Mouse (Mus musculus): ENCODE data around the gene Ppp2r1b. TPM values are rescaled to one million over a fixed set of nuclear protein-coding genes. Genes with fewer than 3 reads are reported as not detected.

Ppp2r1b gene
- polyA plus RNA-seq, 1 experiment from 2014 or later: 52.0 TPM

DNA sequence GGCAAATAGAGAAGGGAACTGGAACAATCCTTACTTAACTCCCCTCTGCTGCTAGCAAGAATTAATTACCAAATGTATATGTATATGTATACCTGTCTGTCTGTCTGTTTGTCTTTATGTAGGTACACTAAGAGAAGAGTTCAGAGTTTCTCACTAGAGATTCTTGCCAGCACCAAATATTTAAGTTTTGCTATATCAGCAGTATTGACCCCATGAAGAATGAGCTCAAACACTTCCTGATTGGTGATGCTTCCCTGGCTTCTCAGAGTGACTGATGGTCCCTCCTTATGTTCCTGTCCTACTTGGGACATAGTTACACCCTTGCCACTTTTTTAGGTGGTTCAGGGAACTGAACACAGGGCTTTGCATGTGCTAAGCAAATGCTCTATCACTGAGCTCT is 84.9 kb downstream of the Ppp2r1b start:
- no peak overlapping the region for H3K27ac ChIP-seq (replicated peaks)
- H3K27me3 ChIP-seq: no peaks in the 10 kb centered on the region
- H3K9me3 ChIP-seq: no peaks in the 10 kb centered on the region
- H3K4me2 ChIP-seq: no peak overlapping the region
- H3K4me1 ChIP-seq (replicated peaks): no peaks in the 10 kb centered on the region
- H3K9ac ChIP-seq: no peak overlapping the region
- H3K4me3 ChIP-seq: no peak overlapping the region
- peaks cover 27% of the 10 kb centered on the region for H3K36me3 ChIP-seq
- ATAC-seq (ENCODE audit: low read depth): no peak

DNA sequence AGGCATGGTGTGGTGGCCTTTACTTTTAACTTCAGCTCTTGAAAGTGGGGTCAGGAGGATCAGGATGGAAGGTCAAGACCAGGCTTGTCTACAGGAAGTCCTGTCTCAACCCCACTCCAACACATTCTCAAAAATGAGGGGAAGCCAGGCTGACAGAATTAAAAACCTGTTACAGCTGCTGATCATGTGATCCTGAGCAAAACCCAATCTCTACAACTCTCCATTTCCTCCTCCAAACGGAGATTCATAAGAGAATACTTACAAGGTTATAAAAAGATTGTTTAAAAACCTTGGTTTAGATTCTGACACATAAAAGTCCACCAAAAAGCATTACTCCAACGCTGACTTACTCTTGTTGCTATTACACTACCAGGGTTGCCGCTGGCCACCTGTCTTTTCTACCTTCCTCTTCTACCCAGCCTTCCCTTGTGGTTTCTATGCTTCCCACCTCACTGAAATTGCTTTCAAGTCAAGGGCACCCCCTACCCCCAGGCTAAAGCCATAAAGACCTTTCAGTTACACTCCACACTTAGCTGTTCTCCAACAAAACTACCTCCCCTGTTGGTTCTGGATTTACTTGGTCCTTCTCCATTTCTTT is 96.8 kb downstream of the Ppp2r1b start:
- H3K4me1 ChIP-seq (replicated peaks): no peaks in the 10 kb centered on the region; the same call in 1 of the 2 replicates
- no peak overlapping the region for H3K27ac ChIP-seq (replicated peaks)
- no peaks in the 10 kb centered on the region for H3K27me3 ChIP-seq
- no peaks in the 10 kb centered on the region for H3K36me3 ChIP-seq
- 87% methylated on average over 3 of the region's 3 CpGs for WGBS
- H3K4me3 ChIP-seq: no peak overlapping the region
- ATAC-seq (ENCODE audit: low read depth): no peak
- no peak overlapping the region for H3K9ac ChIP-seq
- no peaks in the 10 kb centered on the region for H3K9me3 ChIP-seq
- H3K4me2 ChIP-seq: no peak overlapping the region

DNA sequence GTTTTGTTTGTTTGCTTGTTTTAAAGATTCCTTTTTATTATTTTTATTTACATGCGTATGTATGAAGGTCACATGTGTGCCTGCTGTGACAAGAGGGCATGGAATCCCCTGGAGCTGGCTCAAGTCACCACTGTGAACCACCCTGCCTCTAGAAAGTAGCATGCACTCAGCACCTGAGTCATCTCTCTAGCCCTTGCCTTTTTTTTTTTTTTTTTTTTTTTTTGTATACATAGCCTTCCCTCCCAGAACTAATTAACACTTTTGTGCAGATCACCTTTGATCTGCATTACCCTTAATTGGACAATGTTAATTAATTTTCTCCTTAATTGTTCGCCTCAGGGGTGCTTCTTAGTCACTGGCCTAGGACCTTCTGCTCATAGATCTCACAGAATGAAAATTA is 97.6 kb downstream of the Ppp2r1b start:
- no peaks in the 10 kb centered on the region; the same call in 1 of the 2 replicates for H3K4me1 ChIP-seq (replicated peaks)
- H3K4me2 ChIP-seq: no peak overlapping the region
- no peak overlapping the region for H3K9ac ChIP-seq
- no peaks in the 10 kb centered on the region for H3K36me3 ChIP-seq
- no peak overlapping the region for H3K4me3 ChIP-seq
- H3K27ac ChIP-seq (replicated peaks): no peak overlapping the region
- 87% methylated on average over 2 of the region's 2 CpGs for WGBS
- no peaks in the 10 kb centered on the region for H3K9me3 ChIP-seq
- no peaks in the 10 kb centered on the region for H3K27me3 ChIP-seq
- ATAC-seq (ENCODE audit: low read depth): no peak

Other genes starting within 250 kb of the Ppp2r1b start
- 229 and 243 TPM in 2 replicates for gene Sdhd, start 241.5 kb upstream of the Ppp2r1b start, polyA plus RNA-seq (2015; fragmentation: Nextera tagmentation; extraction: Ambion mirVana)
- gene Timm8b, start 241.4 kb upstream of the Ppp2r1b start, polyA plus RNA-seq (2015; fragmentation: Nextera tagmentation; extraction: Ambion mirVana): 366 and 422 TPM in 2 replicates
- 5.2 and 5.8 TPM in 2 replicates for gene Pih1d2, start 228.0 kb upstream of the Ppp2r1b start, polyA plus RNA-seq (2015; fragmentation: Nextera tagmentation; extraction: Ambion mirVana)
- 24.6 and 25.7 TPM in 2 replicates for gene Nkapd1, start 227.8 kb upstream of the Ppp2r1b start, polyA plus RNA-seq (2015; fragmentation: Nextera tagmentation; extraction: Ambion mirVana)
- 48.9 and 50.8 TPM in 2 replicates for gene Dlat, start 185.5 kb upstream of the Ppp2r1b start, polyA plus RNA-seq (2015; fragmentation: Nextera tagmentation; extraction: Ambion mirVana)
- 31.8 TPM in 2 replicates for gene Dixdc1, start 105.8 kb upstream of the Ppp2r1b start, polyA plus RNA-seq (2015; fragmentation: Nextera tagmentation; extraction: Ambion mirVana)
- 1.7 and 2.3 TPM in 2 replicates for gene 2310030G06Rik, start 98.8 kb upstream of the Ppp2r1b start, polyA plus RNA-seq (2015; fragmentation: Nextera tagmentation; extraction: Ambion mirVana)
- 15.3 and 19.5 TPM in 2 replicates for gene Cryab, start 94.0 kb upstream of the Ppp2r1b start, polyA plus RNA-seq (2015; fragmentation: Nextera tagmentation; extraction: Ambion mirVana)
- gene Hspb2, start 92.9 kb upstream of the Ppp2r1b start, polyA plus RNA-seq (2015; fragmentation: Nextera tagmentation; extraction: Ambion mirVana): 2.4 and 4.5 TPM in 2 replicates
- gene Fdxacb1, start 77.1 kb upstream of the Ppp2r1b start, polyA plus RNA-seq (2015; fragmentation: Nextera tagmentation; extraction: Ambion mirVana): 8.9 and 12.9 TPM in 2 replicates
- 49.2 and 54.9 TPM in 2 replicates for gene Alg9, start 70.3 kb upstream of the Ppp2r1b start, polyA plus RNA-seq (2015; fragmentation: Nextera tagmentation; extraction: Ambion mirVana)
- gene 1110032A03Rik, start 69.8 kb upstream of the Ppp2r1b start, polyA plus RNA-seq (2015; fragmentation: Nextera tagmentation; extraction: Ambion mirVana): 56.7 and 61.4 TPM in 2 replicates
- gene Sik2, start 163.8 kb downstream of the Ppp2r1b start, polyA plus RNA-seq (2015; fragmentation: Nextera tagmentation; extraction: Ambion mirVana): 15.5 and 18.0 TPM in 2 replicates
- gene Btg4, start 215.6 kb downstream of the Ppp2r1b start, polyA plus RNA-seq (2015; fragmentation: Nextera tagmentation; extraction: Ambion mirVana): not detected in 2 replicates
- 2.4 and 2.7 TPM in 2 replicates for gene Layn, start 231.8 kb downstream of the Ppp2r1b start, polyA plus RNA-seq (2015; fragmentation: Nextera tagmentation; extraction: Ambion mirVana)

Data from neural tube, embryonic 13.5 days (tissue).